Mouse (Mus musculus) fat pad, adult 2 months (tissue): ENCODE data around the gene Bsx.

ENCODE experiments used
- DNase-seq: peaks from one replicate; pipeline ENCODE4 v3.0.0-alpha.2; 2011; ENCODE audit warnings: low read depth, low spot score; ENCODE audit errors: extremely low read depth

The Bsx gene

DNA sequence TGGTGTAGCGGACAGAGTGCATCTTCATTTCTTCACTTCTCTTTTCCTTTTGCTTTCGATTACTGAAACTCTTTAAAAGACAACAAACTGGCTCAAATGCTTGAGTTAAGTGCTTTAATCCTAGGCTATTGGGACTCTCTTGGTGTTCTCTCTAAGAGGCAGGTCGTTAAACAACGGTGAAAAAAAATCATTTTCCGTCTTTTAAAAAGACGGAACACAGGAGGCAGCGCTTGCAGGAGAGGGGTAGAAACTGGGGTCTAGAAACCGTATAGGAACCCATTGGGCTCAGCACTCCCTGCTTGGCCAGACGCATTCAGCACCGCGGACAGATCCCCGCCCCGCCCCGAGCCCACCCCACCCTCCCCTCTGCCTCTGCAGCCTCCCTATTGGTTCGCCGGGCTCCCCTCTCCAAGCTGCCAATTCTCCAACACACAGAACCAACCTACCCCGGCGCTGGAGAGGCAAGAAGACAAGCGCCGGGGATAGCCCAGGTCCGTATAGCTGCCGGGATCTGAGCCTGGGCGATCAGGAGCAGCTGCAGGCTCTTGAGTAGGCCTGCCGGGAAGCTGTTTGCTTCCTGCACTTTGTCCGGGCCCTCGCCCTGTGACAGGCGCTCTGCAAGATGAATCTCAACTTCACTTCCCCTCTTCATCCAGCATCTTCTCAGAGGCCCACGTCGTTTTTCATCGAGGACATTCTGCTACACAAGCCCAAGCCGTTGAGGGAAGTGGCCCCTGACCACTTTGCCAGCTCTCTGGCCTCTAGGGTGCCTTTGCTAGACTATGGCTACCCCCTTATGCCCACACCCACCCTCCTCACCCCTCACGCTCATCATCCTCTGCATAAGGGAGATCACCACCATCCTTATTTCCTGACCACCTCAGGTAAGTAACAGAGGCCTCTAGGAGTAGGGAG is at the start of gene Bsx:
Gene Bsx (plus strand): TSS at position 572 of the 915 bp plus-strand sequence.
- no peak for DNase-seq

DNA sequence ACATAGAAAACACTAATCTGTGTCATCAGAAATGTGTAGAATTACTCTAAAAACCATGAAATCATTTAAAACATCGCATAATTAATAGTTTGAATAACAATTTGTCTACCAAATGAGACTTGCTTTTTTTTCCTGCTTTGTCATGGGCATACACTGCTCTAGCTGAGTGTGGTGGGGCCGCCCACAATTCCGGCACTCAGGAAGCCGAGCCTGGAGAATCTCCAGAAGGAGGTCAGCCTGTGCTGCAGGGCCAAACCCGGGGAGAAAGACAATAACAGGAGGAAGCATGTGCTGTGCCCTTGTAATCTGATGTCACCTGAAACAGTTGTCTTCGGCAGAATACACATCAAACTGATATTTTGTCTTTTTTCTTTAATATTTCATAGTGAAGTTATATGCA is 48.3 kb upstream of the Bsx start:
- no peak for DNase-seq

DNA sequence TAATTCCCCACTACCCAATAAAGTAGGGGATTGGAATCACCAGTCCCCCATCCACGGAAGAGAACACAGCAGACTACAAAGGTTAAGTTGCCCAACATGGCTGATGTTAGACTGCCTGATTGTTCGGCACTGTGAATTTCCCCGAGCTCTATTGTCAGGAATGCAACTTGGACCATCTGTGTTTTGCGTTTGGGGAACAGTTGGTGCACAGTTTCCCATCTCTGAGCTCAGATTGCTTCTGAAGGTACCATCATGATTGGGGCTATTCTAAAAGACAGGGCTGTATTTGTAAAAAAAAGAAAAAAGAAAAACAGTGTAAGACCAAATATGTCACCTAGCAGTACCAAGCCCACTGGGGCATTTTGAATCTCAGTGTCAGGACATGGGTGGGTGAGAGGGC is 46.6 kb upstream of the Bsx start:
- no peak for DNase-seq

DNA sequence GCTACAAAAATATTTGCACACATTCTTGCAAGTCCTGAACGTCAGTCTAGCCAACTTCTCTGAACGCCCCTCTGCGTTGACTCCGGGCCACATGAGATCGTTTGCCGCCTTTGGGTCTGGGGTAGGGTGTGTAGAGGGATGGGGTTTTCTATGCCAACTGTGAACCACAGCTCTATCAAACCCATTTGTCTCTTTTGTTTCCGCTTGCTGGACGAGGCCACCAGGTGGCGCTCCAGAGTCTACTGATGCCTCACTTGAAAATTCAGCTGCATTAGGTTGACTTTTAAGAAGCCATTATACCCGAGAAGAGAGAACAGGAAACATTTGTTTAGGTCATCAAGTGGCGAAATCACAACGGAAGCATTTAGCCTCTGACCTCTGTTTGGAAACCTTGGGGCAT is 39.4 kb upstream of the Bsx start:
- no peak for DNase-seq

DNA sequence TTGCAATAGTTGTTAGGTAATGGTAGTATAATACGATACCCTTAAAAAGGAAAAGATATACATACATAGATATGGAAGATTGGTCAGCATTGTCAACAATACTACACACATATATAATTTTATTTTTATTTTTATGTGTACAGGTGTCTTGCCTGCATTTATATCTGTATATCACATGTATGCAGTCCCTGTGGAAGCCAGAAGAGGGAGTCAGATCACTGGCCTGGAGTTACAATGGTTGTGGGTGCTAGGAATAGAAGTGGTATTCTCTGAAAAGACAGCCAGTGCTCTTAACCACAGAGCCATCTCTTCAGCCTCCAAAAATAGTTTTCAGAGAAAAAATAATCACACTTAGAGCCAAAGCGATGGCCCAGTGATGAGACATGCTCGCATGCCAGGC is 37.2 kb upstream of the Bsx start:
- DNase-seq: no peak

DNA sequence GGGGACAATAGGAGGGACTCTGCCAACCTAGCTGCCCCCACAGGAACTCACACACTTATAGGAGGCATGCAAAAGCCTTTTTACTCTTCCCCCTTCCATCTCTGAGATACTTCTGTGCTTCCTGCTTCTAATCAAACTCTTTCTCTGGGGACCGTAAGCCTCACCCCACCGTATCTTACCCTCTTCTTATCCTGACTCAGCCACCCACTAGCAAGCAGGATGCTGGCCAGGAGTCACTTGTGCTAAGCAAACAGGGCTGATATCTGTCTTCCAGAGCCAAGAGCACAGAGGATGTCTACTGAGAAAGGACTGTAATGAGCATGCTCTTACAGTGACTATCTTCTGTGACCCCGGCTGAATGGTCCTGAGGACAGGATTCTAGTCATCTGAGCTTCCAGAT is 34.3 kb upstream of the Bsx start:
- DNase-seq: no peak

DNA sequence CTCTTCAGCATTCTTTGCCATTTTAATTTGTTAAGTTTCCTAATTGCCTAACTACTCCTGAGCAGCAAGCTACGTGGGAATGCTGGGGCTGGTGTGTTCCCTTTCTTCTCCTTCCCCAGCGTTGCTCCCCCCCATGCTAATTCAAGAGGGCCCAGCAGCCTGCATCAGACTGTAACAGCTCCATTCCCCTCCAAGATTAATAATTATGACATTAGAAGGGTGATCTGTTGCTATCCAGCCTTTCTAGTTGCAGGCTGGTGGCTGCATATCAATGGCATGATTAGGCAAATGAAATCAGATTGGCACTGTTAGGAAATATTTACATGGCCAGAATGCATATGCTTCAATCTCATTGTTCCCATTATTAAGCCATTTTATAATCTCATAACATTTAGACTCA is 22.4 kb upstream of the Bsx start:
- DNase-seq: no peak

DNA sequence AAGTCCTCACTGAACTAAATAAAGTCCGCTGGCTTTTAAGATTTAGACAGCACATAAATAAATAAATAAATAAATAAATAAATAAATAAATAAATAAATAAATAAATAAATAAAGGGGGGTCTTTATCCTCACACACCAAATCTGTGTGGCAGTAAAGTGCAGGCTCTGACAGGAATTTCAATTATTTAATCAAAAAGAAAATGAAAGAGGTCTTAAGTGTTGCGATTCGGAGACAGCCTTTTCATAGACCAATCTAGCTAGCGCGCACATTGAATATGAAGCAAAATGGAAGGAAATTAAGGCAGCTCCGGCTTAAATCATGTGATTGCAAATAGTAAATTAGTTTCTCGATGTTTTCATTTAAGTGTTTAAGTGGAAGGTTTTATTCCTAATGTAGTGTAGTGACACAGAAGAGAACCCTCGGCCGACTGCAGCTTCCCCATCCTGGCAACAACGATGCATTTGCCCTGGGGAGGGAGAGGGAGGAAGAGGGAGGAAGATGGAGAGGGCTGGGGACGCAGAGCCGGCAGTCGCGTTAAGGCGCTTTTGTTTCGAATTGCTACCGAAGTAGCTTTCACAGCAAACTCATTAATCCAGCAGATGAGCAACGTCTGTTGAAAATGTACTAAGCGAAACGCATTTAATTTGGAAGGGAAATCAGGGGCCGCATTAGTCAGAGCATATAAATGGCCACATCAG is 15.3 kb upstream of the Bsx start:
- no peak for DNase-seq

DNA sequence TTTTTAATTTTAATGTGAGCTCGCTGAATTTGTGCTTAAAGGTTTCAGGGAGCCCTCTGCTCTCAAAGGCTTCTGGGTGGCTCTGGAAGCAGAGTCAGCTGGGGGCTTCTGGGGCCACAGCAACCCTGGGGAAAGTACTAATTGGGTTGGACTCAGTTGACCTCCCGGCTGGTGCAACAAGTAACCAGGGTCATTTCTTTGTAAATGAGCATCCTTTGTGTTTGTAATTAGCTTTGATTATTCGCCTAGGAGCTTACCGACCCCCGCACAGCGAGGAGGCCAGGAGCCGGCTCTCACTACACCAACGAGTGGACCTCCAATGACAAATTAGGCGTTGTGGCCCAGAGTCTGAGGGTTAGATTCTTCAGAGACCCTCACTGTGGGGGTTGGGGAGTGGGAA is 14.7 kb upstream of the Bsx start:
- no peak for DNase-seq

DNA sequence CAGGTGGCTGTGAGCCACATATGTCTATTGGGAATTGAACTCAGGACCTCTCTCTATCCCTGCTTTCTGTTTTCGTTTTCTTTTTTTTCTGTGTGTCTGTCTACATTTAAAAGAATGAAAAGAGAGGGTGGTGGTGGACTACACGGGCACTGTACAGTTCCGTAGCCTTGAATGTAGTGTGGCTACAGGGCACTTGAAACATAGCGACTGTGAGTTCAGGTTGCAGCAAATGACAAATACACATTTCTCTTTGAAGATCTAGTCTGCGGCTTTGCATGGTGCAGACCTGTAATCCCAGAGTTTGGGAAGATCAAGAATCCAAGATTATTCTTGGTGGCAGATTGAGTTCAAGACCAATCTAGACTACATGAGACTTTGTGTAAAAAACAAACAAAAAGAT is 3.6 kb upstream of the Bsx start:
- DNase-seq: no peak

DNA sequence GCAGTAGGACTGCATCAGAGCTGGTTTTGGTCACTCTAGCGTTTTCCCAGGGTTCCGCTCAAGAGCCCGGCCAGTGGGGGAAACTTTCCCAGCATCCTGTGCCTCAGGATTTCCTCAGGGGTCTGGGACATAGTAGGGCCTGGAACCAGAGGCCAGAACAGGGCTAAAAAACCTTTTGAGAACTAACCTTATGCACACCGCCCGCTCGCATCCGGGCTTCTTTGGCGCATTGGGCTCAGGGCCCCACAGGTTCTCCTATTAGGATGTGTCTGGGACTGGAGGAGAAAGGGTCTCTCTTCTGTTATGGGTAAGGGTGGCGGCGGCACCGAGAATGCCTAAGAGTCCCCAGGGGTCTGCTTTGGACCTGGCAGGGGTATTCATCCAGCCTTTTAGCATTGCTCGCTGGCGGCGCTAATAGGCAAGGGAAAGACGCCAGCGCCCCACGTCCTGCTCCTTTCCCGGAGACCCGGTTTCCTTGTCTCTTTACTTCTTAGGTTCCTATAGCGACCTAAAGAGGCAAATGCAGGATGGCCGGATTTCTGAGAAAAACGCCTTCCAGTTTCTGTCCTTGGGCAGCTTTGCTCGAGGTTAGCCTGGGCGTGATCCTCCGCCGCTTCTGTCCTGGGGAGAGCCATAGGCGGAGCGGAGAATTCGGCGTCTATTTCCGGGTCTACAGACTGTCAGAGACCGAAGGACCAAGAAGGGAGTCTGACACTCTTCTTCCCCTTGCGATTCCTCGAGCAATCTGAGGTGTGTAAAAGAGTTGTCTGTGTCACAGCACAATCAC is 2.4 kb upstream of the Bsx start:
- DNase-seq: no peak

DNA sequence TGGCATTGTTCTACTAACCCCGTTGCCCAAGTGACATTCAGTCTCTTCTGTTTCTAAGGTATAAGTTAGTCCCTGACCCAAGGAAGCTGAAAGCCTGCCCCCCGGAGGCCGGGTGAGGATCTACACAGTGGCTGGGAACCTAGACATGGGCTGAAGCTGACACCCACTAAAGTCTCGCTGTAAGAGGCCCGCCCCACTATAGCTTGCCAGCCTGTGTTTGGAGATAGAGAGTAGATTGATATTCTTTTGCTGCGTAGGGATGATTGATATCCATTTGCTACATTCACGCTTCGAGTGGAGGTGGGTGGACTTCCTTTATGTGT is 1.8 kb upstream of the Bsx start:
- no peak for DNase-seq

DNA sequence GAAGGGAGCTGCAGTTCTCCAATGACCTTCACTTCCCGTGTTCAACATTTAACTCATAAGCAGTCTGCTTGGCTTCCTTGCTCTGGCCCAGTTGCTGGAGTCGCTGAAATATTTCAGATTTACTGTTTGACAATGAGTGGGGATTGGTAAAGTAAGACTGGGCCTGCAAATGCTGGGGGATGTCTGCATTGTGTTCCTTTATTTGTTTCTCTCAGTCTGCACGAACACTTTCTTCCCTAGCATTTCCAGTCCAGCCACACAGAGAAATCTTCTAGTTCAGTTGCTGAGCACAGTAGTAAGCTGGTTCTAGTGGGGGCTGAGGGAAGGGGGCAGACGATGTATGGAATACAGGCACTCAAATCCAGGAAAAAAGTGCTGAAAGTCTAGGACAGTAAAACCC is 1.0 kb downstream of the Bsx start:
- no peak for DNase-seq

DNA sequence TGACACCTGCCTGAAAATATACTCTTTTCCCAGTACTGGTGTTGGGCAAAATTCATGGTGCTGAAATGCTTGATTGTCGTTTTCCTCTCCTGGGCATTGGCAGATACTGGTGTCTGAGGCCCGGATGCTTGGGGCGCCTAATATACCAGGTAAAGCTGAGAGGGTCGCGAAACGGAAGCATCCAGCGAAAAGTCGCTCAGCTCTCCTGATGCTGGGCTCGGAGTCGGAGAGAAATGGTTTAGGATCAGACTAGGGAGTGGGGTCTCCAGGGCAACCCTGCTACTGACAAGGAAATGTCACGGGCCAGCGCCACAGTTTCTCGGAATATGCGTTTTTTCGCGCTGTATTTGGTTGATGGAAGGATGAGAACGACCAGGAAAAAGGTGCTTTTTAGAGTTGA is 1.5 kb downstream of the Bsx start:
- DNase-seq: no peak

DNA sequence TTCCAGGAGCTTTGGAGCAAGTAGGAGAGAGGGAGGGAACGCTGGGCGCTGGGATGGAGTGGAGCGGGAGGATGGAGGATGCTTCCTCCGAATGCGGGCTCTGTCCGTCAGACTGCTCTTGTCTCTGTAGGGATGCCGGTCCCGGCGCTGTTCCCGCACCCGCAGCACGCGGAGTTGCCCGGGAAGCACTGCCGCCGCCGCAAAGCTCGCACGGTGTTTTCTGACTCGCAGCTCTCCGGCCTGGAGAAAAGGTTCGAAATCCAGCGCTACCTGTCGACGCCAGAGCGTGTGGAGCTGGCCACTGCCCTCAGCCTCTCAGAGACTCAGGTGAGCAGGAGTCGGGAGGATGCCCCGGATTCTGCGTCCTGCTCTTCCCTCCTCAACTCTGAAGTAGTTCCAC is 2.2 kb downstream of the Bsx start:
- no peak for DNase-seq

DNA sequence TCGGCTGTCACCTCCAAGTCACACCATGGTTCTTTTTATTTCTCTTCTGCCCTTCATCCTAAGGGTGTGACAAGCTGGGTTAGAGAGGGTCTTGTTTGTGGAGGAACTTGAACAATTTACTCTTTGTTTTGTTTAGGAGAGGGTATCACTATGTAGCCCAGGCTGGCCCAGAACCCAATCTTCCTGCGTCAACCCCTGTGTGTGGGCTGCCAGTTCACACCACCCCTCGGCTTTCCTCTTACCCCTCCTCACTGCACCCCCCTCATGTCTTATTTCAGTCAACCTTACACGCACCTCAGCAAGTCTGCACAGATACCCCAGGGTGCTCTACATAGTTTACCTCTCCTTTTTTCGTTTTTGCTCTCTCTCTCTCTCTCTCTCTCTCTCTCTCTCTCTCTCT is 2.8 kb downstream of the Bsx start:
- DNase-seq: no peak

DNA sequence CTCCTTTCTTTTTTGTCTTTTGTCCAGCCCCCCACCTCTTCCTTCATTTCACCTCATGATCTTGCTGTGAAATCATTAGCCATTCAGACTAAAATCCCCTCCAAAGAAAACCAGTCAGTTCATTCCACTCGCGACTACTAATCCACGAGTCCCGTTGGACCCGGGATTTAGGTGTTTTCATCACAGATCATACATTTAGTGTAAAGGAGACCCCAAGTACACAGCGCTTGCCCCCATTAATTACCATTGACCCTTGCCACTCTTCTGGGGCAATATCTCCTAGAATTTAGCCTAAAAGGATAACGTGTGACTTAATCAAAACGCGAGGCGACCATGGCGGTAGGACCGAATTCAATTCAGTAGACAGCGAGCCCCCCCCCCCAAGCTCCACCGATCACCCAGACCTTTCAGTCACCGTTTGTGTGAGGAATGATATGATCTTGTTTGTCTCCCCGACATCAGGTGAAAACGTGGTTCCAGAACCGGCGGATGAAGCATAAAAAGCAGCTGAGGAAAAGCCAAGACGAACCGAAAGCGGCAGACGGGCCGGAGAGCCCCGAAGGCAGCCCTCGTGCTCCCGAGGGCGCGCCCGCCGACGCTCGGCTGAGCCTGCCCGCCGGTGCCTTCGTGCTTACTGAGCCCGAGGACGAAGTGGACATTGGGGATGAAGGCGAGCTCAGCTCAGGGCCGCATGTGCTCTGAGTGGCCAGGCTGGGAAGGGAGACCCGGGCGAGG is 3.4 kb downstream of the Bsx start:
- no peak for DNase-seq

DNA sequence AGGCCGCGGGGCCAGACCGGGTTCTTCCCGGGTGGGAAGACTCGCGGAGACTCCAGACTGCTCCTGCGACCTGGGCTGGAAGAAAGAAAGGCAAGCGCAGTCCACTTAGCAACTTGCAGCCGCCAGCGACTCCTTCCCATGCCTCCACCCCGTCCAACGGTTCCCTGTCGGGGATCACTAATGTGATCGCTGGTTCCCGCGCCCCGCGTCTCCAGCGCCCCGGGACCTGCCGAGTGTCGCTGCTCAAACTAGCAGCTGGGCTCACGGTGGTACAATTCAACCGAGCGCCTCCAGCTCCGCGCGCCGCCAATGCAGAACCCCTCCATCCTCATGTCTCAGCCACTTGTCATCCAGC is 3.9 kb downstream of the Bsx start:
- no peak for DNase-seq

DNA sequence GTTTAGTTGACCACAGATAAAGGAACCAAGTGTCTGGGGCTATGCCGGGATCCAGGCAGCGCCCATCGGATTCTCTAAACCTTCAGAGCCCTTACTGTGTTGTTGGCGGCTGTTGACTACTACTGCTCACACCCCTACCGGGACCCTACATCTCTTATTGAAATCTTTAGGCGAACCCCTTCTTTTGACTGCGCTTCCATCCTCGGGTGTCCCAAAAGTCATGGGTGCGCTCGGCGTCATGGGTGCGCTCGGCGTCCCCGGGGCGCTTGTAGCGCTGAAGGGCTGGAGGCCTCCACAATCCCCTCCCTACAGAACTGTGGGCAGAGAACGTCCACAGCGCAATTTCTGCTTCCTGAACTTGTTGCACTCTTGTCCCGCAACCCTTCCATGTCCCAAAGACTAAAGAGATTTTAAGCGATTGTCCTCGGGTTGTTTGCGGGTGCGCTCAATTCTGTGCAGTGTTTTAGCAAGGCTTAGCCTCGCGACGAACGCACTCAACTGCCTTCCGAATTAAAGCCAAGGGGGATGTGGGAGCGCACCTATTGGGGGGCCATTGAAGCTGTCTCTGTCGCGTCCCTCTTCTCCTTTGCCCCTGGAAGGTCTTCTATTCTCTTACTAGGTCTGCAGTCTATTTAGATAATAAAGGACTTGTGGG is 4.5 kb downstream of the Bsx start:
- no peak for DNase-seq

DNA sequence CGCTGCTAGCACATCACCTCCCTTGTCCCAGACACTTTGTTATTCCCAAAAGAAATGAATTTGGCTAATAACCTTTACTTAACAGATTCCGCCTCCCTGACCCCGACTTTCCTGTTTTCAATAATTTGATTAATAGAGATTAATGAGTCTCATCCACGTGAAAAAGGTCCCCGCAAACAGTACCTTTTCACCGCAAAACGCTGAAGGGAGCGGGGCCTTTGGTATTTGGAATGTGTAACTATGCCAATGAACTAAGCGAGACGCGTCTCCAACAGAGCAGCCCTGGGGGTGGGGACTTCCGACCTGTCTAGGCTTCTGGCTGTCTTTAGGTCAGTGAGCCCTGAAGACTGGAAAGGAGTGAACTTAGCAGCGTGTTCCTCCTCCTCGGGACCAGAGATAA is 5.1 kb downstream of the Bsx start:
- DNase-seq: no peak

DNA sequence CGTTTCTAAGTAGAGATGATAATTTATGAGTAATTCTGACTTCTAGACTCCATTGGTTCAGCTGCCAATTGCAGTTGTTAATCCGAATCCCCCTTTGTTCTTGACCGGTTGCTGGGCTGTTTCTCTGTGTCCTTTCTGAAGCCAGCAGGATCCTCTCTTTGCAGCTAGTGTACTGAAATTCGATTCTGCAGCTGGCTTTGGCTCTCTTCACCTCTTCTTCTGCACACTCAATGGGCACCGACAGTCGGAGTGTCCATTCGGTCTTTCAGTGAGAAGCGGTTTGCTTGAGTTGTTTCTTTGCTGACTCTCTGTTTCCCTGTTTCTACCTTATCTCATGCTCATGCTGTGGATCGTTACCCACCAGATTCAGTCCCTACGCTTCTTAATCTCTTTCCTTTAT is 11.7 kb downstream of the Bsx start:
- no peak for DNase-seq
